Mouse (Mus musculus) thymus, postnatal 0 days (tissue): Measurements from ENCODE around the gene Gpc2. TPM values are rescaled to one million over a fixed set of nuclear protein-coding genes. Genes with fewer than 3 reads are reported as not detected.

Source experiments
- DNase-seq: peaks from one replicate; pipeline ENCODE4 v3.0.0-alpha.2; 2015; ENCODE audit warnings: low spot score
- polyA plus RNA-seq: library from polyadenylated mRNA; unstranded; fragments of >200 nt; fragmentation: Nextera tagmentation; extraction: Ambion mirVana; gene quantifications from 2 replicates; pipeline ENCODE4 v1.2.1, GENCODE M21; 2015

Gpc2 gene
- 3.1 and 4.1 TPM in 2 replicates for polyA plus RNA-seq

DNA sequence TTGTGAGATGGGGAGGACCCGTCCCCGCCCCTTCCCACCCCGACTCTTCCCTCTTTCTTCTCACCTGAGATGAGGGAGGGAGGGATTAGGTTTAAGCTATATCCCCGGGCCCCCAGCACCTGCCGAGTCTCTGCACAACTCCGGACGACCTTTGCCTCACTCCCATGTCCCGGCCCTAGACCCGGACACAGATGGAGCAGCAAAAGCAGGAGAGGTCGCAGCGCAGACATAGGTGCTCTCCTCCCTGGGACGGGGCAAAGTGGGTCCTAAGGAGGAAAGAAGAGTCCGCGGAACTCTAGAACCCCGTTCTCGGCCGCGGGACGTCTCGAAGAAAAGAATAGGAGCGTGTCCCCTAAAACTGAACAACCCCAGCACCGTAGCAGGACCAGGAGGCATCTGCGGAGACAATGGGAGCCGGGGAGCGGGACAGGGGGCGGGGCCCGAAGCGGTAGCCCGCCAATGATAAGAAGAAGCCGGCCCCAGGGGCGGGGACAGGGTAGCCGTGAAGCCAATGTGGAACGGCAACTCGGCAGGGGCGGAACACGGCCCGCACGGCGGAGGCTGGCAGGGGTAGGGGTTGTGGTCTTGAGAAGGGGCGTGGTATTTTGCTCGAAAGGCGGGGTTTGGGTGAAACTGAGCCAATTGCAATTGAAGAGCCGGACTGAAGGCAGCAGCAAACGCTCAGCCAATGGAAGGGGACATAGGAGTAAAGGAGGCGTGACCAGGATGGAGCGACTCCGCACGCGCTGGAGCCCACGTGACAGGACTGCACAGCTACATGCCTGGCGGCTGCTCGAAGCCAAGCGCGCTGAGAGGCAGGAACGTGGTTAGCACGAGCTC, at the start of gene Gpc2, which contains the start of the genes Gm43720 and Stag3:
Gene Gpc2 (minus strand): TSS at position 421 of the 840 bp plus-strand sequence.
Gene Gm43720 (minus strand): TSS at position 374 of the 840 bp plus-strand sequence.
Gene Stag3 (plus strand): TSS at position 656 of the 840 bp plus-strand sequence.
- peak; percentile 97 for DNase-seq

GRCm38 (mm10) chr5:138312795-138313194, 33.0 kb upstream of the Gpc2 start:
- DNase-seq: no peak

DNA sequence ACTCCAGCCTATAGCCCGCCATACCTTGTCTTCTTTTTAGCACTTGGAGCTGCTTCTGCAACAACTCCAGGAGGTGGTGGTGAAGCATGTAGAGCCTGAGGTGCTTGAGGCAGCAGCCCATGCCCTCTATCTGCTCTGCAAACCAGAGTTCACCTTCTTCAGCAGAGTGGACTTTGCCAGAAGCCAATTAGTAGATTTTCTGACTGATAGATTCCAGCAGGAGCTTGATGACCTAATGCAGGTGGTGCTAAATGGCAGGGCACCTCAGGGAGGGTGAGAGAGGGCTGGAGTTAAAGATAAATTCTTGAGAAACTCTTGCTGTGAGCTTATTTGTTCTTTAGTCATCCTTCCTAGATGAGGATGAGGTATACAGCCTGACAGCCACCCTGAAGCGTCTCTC, 19.8 kb upstream of the Gpc2 start:
- DNase-seq: no peak

GRCm38 (mm10) chr5:138294158-138294557, 14.4 kb upstream of the Gpc2 start:
- no peak for DNase-seq

GRCm38 (mm10) chr5:138291638-138292037, 11.8 kb upstream of the Gpc2 start:
- no peak for DNase-seq

- DNase-seq: peak; percentile 17
Observed at GRCm38 (mm10) chr5:138287861-138288260, 8.1 kb upstream of the Gpc2 start.

GRCm38 (mm10) chr5:138283540-138283939, 3.7 kb upstream of the Gpc2 start:
- peak; percentile 17 for DNase-seq

DNA sequence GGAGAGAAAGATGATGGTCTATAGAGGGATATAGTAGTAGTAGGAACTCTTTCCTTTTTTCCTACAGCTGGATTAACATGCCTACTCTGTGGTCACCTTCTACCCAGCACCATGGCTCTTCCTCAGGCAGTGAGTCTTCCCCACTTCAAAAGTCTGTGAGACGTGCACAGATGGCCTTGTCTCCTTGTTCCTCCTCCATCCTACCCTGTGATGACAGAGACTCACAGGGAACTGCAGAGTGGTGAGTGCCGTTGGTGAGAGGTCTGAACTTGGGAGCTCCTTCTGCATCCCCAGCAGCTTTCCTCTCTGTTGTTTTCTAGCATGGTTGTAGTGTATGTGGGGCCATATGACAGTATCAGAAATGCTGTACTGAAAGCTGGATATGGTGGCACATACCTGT, 2.0 kb upstream of the Gpc2 start:
- DNase-seq: no peak

DNA sequence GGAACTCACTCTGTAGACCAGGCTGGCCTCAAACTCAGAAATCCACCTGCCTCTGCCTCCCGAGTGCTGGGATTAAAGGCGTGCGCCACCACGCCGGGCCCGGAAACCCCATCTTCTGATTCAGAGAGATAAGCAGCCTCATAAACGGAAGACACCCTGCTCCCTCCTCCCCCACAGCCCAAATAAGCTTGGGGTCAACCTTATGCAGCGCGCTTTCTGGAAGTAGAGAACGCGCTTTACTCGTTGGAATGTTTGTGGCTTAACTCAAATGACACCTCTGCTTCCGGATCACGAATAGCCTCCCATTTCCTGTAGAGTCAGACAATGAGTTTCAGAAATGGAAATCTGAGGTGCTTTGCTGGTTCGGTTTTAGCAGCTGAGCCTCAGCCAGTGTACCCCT, 1.0 kb upstream of the Gpc2 start:
- no peak for DNase-seq

DNA sequence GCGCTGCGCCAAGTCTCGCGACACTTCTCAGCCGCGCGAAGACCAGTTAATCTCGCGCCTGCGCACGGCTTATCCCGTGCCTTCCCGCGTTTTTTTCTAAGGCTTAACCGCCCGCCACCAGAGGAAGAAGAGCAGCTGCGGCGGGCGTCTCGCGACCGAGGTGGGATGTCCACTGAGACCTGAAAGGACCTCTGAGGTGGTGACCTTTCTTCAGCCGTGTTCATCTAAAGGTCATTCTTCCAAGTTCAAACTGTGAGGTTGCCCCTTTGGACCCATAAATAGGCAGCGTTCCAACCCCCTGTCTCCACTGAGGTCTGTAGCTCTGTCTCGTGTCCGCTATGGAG, 592 bp upstream of the Gpc2 start:
- no peak for DNase-seq

GRCm38 (mm10) chr5:138277994-138278393, 1.8 kb downstream of the Gpc2 start:
- DNase-seq: no peak

GRCm38 (mm10) chr5:138275216-138276050, 4.4 kb downstream of the Gpc2 start:
- no peak for DNase-seq

- DNase-seq: no peak
Observed at GRCm38 (mm10) chr5:138274186-138274585, 5.6 kb downstream of the Gpc2 start.

GRCm38 (mm10) chr5:138272409-138272923, 7.3 kb downstream of the Gpc2 start, which contains the start of gene Gal3st4:
TSS of gene Gal3st4 (minus strand) at chr5:138272840.
- no peak for DNase-seq

DNA sequence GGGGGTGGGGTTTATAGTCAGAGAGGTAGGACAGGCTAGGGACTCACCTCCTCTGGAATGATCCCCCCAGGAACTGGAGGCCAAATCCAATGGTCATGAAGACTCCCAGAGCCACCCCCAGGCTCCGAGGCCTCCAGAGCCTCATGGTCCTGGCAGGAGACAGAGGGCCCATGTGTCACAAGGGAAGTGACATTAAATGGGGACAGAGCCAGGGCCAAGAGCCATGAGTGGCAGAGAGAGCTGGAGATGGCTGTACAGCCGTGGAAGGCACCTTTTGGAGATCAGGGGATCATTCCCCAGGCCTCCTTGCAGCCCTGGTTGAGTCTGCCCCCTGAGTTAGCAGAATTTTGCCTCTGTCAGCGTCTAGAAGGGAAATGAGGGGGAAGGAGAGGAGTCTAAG, 8.6 kb downstream of the Gpc2 start:
- no peak for DNase-seq

DNA sequence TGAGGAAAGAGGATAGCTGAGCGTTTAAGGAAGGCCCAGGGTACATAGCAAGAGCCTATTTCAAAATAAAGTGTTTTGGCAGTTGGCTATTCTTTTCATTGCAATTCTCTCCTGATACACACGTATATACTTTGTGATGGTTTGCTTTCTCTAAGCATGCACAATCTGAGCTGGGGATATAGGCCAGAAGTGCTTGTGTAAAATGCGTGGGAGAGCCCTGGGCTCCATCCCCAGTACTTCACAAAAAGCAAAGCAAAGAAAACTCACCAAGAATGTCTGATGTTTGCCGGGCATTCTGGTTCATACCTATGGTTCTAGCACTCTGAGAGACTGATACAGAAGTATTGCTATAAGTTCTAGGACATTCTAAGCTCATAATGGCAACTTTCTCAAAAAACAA, 10.8 kb downstream of the Gpc2 start:
- DNase-seq: no peak

DNA sequence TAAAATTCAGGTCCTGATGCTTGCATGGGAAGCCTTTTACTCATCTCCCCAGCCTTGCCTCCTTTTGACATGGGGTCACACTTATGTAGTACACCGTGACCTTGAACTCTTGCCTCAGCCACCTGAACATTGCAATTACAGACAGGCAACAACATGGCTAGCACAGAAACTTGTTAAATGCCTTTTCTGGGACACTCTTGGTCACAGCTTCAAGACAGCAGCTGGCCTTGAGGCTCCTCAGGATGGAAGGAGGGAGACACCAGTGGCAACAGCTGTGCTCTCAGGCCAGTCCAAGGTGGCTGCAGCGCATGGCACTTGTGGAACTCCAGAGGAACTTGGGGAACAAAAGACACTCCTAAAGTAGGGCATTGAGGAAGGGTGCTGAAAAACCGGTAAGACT, 12.7 kb downstream of the Gpc2 start:
- no peak for DNase-seq

GRCm38 (mm10) chr5:138265712-138266111, 14.1 kb downstream of the Gpc2 start:
- no peak for DNase-seq

- no peak for DNase-seq
Observed at GRCm38 (mm10) chr5:138264207-138264578, 15.6 kb downstream of the Gpc2 start.

GRCm38 (mm10) chr5:138263260-138264206, 16.3 kb downstream of the Gpc2 start, which contains the start of gene BC037034:
TSS of gene BC037034 (minus strand) at chr5:138264033.
- DNase-seq: peak; percentile 90
